Mouse (Mus musculus): ENCODE measurements at regions not wholly inside any gene's neighbourhood (a gene's known extent, or its start where the extent isn't known, plus 50 kb on each side); places are given as distances from the start of the nearest gene placed in this dataset.

GRCm38 (mm10) chr8:64317815-64318214, 111.7 kb upstream of the Tll1 start:
- TF ChIP-seq MAX (IDR thresholded peaks at IDR 0.05; ENCODE audit: low read depth) (no peak), POLR2A (IDR thresholded peaks at IDR 0.05; ENCODE audit: insufficient read length, low read depth) (no peak)
